Mouse (Mus musculus): ENCODE data around the gene Ccdc71. TPM values are rescaled to one million over a fixed set of nuclear protein-coding genes. Genes with fewer than 3 reads are reported as not detected.

Gene Ccdc71
- polyA plus RNA-seq, 1 experiment from 2014 or later: 29.7 TPM

GRCm38 (mm10) chr9:108453458-108453857 is 6.9 kb upstream of the Ccdc71 start:
- Histone ChIP-seq H3K9ac (ENCODE audit: low read length) (0 out of 2 replicates have a peak overlapping the region, but pooled peaks have one; percentile 23), H3K4me3 (ENCODE audit: low read depth, low read length) (no peak overlapping the region), H3K36me3 (ENCODE audit: control insufficient read depth, insufficient read depth, low read length) (no peaks in the 10 kb centered on the region), H3K4me2 (replicated peaks; ENCODE audit: low read depth) (peak overlapping the region; percentile 90), H3K27ac (replicated peaks) (peak overlapping the region; percentile 81), H3K4me1 (replicated peaks; ENCODE audit: control insufficient read depth, insufficient read depth) (0 out of 2 replicates have a peak, but pooled peaks cover 2% of the 10 kb centered on the region), H3K9me3 (ENCODE audit: control insufficient read depth, low read length) (no peaks in the 10 kb centered on the region), H3K27me3 (ENCODE audit: control insufficient read depth, insufficient read depth, low read length) (no peaks in the 10 kb centered on the region)
- DNase-seq (ENCODE audit: low spot score): no peak
- ATAC-seq (ENCODE audit: low FRiP score, low TSS enrichment): no peak
- no peak for TF ChIP-seq EP300 (optimal IDR thresholded peaks at IDR 0.05)
- TF ChIP-seq CTCF (IDR thresholded peaks at IDR 0.05; ENCODE audit: low read depth): no peak
- 40% methylated on average over 4 of the region's 4 CpGs for WGBS

- H3K36me3 ChIP-seq (ENCODE audit: control insufficient read depth, insufficient read depth, low read length): no peaks in the 10 kb centered on the region
- peak overlapping the region; percentile 45; the same call in 1 of the 2 replicates for H3K27ac ChIP-seq (replicated peaks)
- H3K4me2 ChIP-seq (replicated peaks; ENCODE audit: low read depth): no peak overlapping the region
- TF ChIP-seq EP300 (optimal IDR thresholded peaks at IDR 0.05) (no peak), CTCF (IDR thresholded peaks at IDR 0.05; ENCODE audit: low read depth) (no peak)
- no peaks in the 10 kb centered on the region for H3K9me3 ChIP-seq (ENCODE audit: control insufficient read depth, low read length)
- H3K9ac ChIP-seq (ENCODE audit: low read length): no peak overlapping the region
- DNase-seq (ENCODE audit: low spot score) (no peak), ATAC-seq (ENCODE audit: low FRiP score, low TSS enrichment) (no peak)
- H3K4me1 ChIP-seq (replicated peaks; ENCODE audit: control insufficient read depth, insufficient read depth): 0 out of 2 replicates have a peak, but pooled peaks cover 2% of the 10 kb centered on the region
- H3K27me3 ChIP-seq (ENCODE audit: control insufficient read depth, insufficient read depth, low read length): no peaks in the 10 kb centered on the region
- no peak overlapping the region for H3K4me3 ChIP-seq (ENCODE audit: low read depth, low read length)
- 86% methylated on average over 6 of the region's 6 CpGs for WGBS
Measured at GRCm38 (mm10) chr9:108454429-108454828, 5.9 kb upstream of the Ccdc71 start.

- H3K27ac ChIP-seq (replicated peaks): no peak overlapping the region
- no peak overlapping the region for H3K4me2 ChIP-seq (replicated peaks; ENCODE audit: low read depth)
- H3K4me1 ChIP-seq (replicated peaks; ENCODE audit: control insufficient read depth, insufficient read depth): peaks cover under 1% of the 10 kb centered on the region; the same call in 1 of the 2 replicates
- WGBS: 74% methylated on average over 12 of the region's 12 CpGs
- H3K9ac ChIP-seq (ENCODE audit: low read length): no peak overlapping the region
- H3K27me3 ChIP-seq (ENCODE audit: control insufficient read depth, insufficient read depth, low read length): no peaks in the 10 kb centered on the region
- no peak for TF ChIP-seq EP300 (optimal IDR thresholded peaks at IDR 0.05)
- TF ChIP-seq CTCF (IDR thresholded peaks at IDR 0.05; ENCODE audit: low read depth): no peak
- H3K36me3 ChIP-seq (ENCODE audit: control insufficient read depth, insufficient read depth, low read length): no peaks in the 10 kb centered on the region
- no peaks in the 10 kb centered on the region for H3K9me3 ChIP-seq (ENCODE audit: control insufficient read depth, low read length)
- ATAC-seq (ENCODE audit: low FRiP score, low TSS enrichment) (no peak), DNase-seq (ENCODE audit: low spot score) (no peak)
- no peak overlapping the region for H3K4me3 ChIP-seq (ENCODE audit: low read depth, low read length)
Measured at GRCm38 (mm10) chr9:108455747-108456571, 4.4 kb upstream of the Ccdc71 start.

- Histone ChIP-seq H3K27ac (replicated peaks) (no peak overlapping the region), H3K27me3 (ENCODE audit: control insufficient read depth, insufficient read depth, low read length) (no peaks in the 10 kb centered on the region), H3K4me1 (replicated peaks; ENCODE audit: control insufficient read depth, insufficient read depth) (peaks cover 3% of the 10 kb centered on the region; the same call in 1 of the 2 replicates), H3K4me3 (ENCODE audit: low read depth, low read length) (no peak overlapping the region), H3K36me3 (ENCODE audit: control insufficient read depth, insufficient read depth, low read length) (no peaks in the 10 kb centered on the region), H3K9me3 (ENCODE audit: control insufficient read depth, low read length) (no peaks in the 10 kb centered on the region), H3K9ac (ENCODE audit: low read length) (no peak overlapping the region), H3K4me2 (replicated peaks; ENCODE audit: low read depth) (no peak overlapping the region)
- DNase-seq (ENCODE audit: low spot score) (no peak), ATAC-seq (ENCODE audit: low FRiP score, low TSS enrichment) (no peak)
- TF ChIP-seq EP300 (optimal IDR thresholded peaks at IDR 0.05) (no peak), CTCF (IDR thresholded peaks at IDR 0.05; ENCODE audit: low read depth) (no peak)
- WGBS: 88% methylated on average over 10 of the region's 10 CpGs
Measured at GRCm38 (mm10) chr9:108456953-108457352, 3.4 kb upstream of the Ccdc71 start.

- 58% methylated on average over 1 of the region's 1 CpGs for WGBS
Measured at GRCm38 (mm10) chr9:108459939-108460318, 398 bp upstream of the Ccdc71 start.

GRCm38 (mm10) chr9:108461181-108461631 is 879 bp downstream of the Ccdc71 start, which contains the start of gene Klhdc8b:
Klhdc8b (minus strand) TSS chr9:108461581.
- Histone ChIP-seq H3K27ac (replicated peaks) (peak within 1 kb of the TSS; percentile 93), H3K4me3 (ENCODE audit: low read depth, low read length) (peak within 1 kb of the TSS; percentile 60), H3K27me3 (ENCODE audit: control insufficient read depth, insufficient read depth, low read length) (no peaks in the 10 kb centered on the region), H3K4me1 (replicated peaks; ENCODE audit: control insufficient read depth, insufficient read depth) (peaks cover 3% of the 10 kb centered on the region; the same call in 1 of the 2 replicates), H3K9ac (ENCODE audit: low read length) (peak within 1 kb of the TSS; percentile 79), H3K9me3 (ENCODE audit: control insufficient read depth, low read length) (no peaks in the 10 kb centered on the region), H3K36me3 (ENCODE audit: control insufficient read depth, insufficient read depth, low read length) (peaks cover 14% of the 10 kb centered on the region; the same call in 1 of the 2 replicates), H3K4me2 (replicated peaks; ENCODE audit: low read depth) (peak within 1 kb of the TSS; percentile 63)
- WGBS: 12% methylated on average over 11 of the region's 11 CpGs
- no peak for DNase-seq (ENCODE audit: low spot score)
- no peak for TF ChIP-seq EP300 (optimal IDR thresholded peaks at IDR 0.05)
- no peak for TF ChIP-seq CTCF (IDR thresholded peaks at IDR 0.05; ENCODE audit: low read depth)
- ATAC-seq (ENCODE audit: low FRiP score, low TSS enrichment): no peak

More at GRCm38 (mm10) chr9:108459939-108460318, 398 bp upstream of the Ccdc71 start:
- Histone ChIP-seq H3K4me3 (ENCODE audit: low read depth, low read length) (peak overlapping the region; percentile 60), H3K27me3 (ENCODE audit: control insufficient read depth, insufficient read depth, low read length) (no peaks in the 10 kb centered on the region), H3K9ac (ENCODE audit: low read length) (no peak overlapping the region; the same call in 1 of the 2 replicates), H3K4me1 (replicated peaks; ENCODE audit: control insufficient read depth, insufficient read depth) (peaks cover 3% of the 10 kb centered on the region; the same call in 1 of the 2 replicates), H3K4me2 (replicated peaks; ENCODE audit: low read depth) (peak overlapping the region; percentile 63), H3K9me3 (ENCODE audit: control insufficient read depth, low read length) (no peaks in the 10 kb centered on the region), H3K27ac (replicated peaks) (peak overlapping the region; percentile 93), H3K36me3 (ENCODE audit: control insufficient read depth, insufficient read depth, low read length) (peaks cover 11% of the 10 kb centered on the region; the same call in 1 of the 2 replicates)
- TF ChIP-seq CTCF (IDR thresholded peaks at IDR 0.05; ENCODE audit: low read depth) (no peak), EP300 (optimal IDR thresholded peaks at IDR 0.05) (no peak)
- DNase-seq (ENCODE audit: low spot score) (no peak), ATAC-seq (ENCODE audit: low FRiP score, low TSS enrichment) (peak; percentile 24; the same call in 1 of the 2 replicates)

All from stomach, postnatal 0 days (tissue).